Mouse (Mus musculus) heart, postnatal 10 days (tissue): Measurements from ENCODE around the gene Ttc6. TPM values are rescaled to one million over a fixed set of nuclear protein-coding genes. Genes with fewer than 3 reads are reported as not detected.

Experiments
- DNase-seq, 2 experiments: peaks; one replicate each; pipeline ENCODE4 v3.0.0; 2021
- intact Hi-C: fragments of 180-260 bp; cut with DNase I; formaldehyde crosslinking; loops from one replicate; pipeline ENCODE4 v1.15.1; 2025
- total RNA-seq, 2 experiments: library from RNA; stranded (reverse); gene quantifications; 2 replicates each; pipeline ENCODE4 v1.2.3; 2021

Gene Ttc6
- total RNA-seq, 2 experiments from 2014 or later, result not detected

DNA sequence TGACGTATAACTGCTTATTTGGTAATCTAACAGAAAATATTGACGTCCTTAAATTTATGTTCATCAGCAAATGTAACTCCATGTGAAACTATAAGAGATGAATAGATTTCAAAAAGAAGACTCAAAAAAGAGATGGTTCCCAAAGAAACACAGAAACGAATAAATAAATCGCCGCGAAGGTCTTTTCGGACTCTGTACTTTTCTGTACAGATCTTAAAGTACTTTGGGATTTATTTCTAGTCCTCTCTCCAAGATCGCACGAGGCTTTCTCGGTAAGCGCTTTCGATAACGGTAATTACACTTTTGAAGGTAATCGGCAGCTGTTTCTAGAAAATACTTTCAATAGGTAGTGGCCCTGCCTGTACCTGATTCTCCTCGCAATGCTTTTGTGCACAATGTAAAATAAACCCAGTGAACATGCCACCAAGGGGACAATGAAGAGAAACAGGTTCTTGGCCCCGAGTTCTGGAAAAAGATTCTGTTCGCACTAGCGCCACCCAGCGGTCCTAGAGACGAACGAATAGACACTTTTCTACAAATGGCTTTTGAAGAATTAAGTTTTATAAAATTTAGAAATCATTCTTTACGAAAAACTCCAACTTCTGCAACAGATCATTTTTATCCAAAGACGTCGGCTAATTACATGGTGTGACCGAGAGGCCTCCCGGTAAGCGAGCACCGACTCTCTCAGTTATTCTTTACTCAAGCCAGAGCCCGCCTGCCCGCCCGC, 19.1 kb upstream of the Ttc6 start:
- intact Hi-C loops, result loop anchor here (2.0 to 10.0 kb wide), 3 partner anchors 264 to 1010 kb away; partner anchors contain the start of genes Nkx2-1 and Pax9
- DNase-seq, result peak; percentile 60 to 74

DNA sequence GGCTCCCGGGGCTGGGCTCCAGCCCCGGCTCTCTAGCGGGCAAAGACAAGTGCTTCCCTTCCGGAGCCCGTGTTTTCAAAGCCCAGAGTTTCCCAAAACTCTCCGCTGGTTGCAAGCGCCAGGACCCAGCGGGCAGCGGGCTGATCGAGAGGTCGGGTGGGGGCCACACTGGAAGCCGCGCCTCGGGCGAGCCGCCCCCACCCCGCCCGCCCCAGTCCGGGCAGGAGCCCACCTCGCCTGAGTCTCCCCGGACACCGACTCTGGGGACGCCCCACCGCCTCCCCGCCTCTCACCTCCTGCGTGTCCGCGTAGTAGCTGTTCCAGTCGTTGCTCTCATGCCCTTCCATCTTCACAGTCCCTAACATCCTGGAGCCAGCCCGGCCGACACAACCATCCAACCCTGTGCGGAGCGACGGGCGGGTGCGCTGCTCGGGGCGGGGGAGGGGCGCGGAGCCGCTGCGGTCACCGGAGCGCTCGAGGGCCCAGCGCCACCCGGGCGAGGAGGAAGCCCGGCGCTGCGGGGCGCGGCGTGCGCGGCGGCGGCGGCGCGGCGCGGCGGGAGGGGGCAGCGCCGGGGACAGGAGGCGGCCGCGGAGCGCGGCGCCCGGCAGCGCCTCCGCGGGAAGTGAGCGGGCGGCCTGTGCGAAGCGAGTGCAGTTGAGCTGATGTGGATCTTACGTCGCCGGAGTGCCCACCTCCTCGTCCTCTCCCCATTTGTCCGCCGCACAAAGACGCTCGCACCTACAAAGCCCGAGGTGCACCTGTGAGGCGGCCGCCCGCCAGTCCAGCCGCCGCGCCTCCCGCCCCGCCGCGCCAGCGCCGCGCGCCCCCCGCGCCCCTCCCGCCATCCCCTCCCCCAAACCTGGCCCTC, 18.3 kb upstream of the Ttc6 start:
- peak in 1 of 2 experiments; percentile 18 for DNase-seq
- intact Hi-C loops, result loop anchor here (2.0 to 10.0 kb wide), 3 partner anchors 265 to 1011 kb away; partner anchors contain the start of genes Nkx2-1 and Pax9

DNA sequence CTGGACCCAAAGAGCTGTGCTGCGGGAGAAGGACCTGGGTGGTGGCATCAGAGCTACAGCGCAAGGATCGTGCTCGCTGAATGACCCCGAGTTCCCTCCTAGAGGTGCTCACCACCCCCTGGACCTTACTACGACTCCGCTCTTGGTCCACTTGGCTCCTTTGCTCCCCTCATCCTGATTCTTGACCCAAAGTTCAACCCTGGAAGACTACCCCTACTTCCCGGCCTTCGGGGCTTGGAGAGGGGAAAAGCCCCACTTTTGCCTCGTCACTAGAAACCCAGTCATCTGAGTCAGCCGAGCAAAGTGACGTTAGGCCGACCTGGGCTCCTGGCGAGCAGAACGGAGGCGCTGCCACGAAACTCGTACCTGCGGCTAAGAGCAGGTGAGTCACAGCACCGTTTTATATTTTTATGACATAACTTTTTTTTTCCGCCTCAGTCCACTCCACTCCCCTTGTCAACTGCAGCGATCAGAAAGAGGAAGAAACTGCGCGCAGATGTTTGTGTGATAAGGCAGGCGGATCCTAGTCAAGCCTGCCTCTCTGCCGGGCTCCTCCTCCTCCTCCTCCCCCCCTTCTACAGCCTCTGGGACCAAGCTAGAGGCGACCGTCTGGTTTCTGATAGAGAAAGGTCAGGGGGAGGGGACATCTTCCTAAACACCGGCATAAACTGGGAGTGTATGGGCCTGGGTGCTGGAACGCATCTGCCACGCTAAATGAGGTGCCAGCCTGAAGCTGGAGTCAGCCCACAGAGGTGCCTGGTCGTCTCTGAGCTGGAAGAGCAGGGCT, 17.3 kb upstream of the Ttc6 start, which contains the start of gene Foxa1:
TSS of gene Foxa1 (minus strand) at position 502 of the 787 bp plus-strand sequence.
- intact Hi-C loops, result loop anchor here (5.0 to 10.0 kb wide), 2 partner anchors 854 to 1012 kb away; partner anchors contain the start of genes Nkx2-1 and Pax9
- peak in 1 of 2 experiments; percentile 12 for DNase-seq

DNA sequence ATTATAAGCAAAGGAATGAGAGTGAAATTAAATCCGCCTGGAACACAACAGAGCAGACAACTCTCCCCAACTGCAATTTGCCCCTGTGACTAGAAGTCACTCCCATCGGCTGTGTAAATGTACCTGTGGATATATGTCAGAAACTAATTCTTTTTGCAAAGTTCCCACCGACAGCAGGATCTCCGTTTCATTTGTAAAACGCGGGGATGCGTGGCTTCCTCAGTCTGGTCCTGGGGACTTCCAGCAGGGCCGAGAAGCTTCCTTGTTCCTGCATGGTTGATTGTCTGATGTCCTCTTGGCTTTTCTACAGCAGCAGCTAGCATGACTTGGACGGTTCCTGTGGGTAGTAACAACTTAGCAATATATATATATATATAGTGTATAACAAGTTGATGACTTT, 16.0 kb upstream of the Ttc6 start:
- intact Hi-C loops, result loop anchor here (5.0 to 10.0 kb wide), 2 partner anchors 856 to 1013 kb away; partner anchors contain the start of genes Nkx2-1 and Pax9
- DNase-seq, result peak in 1 of 2 experiments; percentile 6

DNA sequence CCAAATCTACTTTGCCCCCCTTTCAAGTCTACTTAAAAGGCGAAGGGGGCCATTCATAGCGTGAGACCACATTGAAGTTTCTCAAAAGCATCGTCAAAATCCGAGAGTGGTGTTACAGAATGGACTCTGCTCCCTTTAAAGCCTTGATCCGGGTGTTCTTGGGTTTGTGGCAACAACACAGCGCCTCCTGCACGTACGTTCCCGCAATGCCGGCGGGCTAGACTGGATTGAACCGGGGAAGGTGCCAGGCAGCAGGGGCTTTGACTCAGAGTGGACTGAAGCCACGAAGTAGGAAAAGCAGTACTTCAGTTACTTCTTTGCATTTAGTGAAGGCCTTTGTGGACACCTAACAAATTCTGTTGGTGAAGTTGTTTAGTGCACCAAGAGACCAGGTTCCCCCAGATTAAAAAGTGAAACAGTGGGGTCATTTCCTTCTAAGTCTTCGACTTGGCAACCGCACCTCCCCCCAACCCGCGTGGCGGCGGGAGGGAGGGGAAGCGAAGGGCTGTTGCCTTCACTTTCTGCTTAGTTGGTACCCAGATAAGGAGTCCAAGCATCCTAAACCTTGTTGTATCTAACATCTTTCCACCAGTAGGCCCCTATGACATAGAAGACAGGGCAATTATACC, 15.4 kb upstream of the Ttc6 start:
- intact Hi-C loops, result loop anchor here (5.0 to 10.0 kb wide), 2 partner anchors 856 to 1014 kb away; partner anchors contain the start of genes Nkx2-1 and Pax9
- peak in 1 of 2 experiments; percentile 19 for DNase-seq

DNA sequence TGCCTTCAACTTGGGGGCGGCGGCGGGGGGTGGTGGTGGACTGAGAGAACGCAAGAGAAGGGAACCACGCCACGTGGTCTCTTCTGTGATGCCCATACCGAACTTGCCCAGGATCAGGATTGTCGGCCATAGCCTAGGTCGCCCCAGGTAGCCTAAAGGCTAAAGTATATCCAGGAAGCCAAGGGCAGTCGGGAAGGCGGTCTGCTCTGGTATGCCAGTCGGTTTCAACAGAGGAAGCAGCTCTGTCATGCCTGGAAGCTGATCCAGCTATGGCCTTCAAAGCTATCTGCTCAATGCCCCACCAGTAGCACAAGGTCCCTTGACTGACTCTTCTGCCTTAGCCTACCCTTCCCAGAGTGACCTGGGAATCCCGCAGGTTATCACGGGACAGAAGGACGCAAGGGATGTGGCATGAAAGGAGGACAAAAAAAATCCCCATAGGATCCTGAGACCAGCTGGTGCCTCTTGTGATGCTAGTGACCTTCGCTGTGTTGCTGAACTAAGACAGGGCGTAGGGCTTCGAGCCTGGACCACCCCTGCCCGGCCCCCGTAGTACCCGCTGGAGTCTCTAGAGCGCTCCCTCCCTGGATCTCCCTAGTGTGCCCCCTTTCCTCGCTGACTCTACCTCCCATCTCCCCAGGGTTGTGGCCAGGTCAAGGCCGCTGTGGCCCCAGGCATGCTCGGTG, 14.8 kb upstream of the Ttc6 start:
- no peak for DNase-seq
- intact Hi-C loops, result loop anchor here (5.0 to 10.0 kb wide), 2 partner anchors 857 to 1014 kb away; partner anchors contain the start of genes Nkx2-1 and Pax9

DNA sequence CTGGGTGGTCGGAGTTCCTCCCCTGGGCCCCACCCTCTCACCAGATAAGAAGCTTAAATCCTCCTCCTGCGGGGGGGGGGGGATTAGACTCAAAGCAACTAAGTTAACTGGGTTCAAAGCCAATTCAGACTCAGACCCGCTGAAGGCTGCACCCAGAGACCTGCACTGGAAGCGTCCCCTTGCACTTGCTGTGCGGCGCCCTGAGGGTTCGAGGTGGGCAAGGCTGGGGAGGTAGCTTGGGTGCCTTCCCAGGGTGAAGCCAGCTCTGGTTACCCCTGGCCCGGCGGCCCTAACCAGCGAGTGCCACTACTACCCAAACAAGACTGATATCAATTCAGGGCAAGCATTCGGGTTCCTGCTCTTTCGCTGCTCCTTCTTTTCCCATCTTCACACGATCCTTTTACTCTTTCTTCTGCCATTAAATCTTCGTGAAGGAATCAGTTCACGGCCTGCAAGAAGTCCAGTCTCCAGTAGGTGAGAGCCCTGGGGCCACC, 14.2 kb upstream of the Ttc6 start:
- no peak for DNase-seq
- intact Hi-C loops, result loop anchor here (5.0 to 10.0 kb wide), 2 partner anchors 857 to 1015 kb away; partner anchors contain the start of genes Nkx2-1 and Pax9

DNA sequence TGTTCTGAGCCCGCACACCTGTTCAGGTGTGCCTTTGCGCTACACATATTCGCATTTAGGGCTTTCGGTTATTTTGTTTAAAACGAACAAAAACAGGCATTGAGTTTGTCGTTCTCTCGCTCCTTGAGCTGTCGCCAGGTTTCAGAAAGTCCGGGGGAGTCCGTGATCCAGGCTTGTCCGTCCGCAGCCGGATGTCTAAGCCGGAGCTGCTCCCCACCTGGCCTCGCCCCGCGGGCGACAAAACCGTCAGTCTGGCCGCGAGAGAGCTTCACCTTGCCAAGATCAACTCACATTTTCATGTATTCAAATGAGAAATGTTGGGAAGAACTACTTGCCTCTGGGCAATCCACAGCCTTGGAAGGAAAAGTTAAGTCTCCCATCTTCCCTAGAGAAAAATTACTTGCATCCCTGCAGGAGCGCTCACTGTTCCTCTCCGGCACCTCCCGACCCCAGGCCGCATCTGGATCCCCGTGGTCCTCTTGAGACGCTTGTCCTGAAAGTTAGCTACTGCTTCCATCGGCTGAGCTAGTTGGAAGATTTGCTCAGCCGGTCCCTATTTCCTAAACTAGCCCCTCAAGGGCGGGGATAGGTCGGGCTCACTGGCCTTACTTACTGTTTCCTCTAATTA, 13.6 kb upstream of the Ttc6 start:
- peak in 1 of 2 experiments; percentile 4 for DNase-seq
- intact Hi-C loops, result no loop called here

DNA sequence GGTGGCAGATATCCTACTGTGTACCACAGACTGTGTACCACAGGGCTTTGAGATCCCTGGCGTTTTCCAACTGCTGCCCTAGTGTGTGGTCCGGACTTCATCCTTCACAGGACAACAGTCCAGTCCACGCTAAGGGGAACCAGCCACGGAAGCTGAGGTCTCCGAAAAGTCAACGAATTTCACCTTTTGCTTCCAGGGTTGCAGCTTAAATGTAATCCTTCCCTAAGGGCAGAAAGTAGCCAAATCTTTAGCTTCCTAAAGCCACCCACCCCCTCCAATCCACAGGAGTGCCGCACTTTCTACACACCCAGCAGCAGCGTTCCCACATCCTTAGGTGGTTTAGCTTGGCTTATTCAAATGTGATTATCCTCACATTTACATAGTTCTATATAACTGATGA, 13.0 kb upstream of the Ttc6 start:
- intact Hi-C loops, result no loop called here

DNA sequence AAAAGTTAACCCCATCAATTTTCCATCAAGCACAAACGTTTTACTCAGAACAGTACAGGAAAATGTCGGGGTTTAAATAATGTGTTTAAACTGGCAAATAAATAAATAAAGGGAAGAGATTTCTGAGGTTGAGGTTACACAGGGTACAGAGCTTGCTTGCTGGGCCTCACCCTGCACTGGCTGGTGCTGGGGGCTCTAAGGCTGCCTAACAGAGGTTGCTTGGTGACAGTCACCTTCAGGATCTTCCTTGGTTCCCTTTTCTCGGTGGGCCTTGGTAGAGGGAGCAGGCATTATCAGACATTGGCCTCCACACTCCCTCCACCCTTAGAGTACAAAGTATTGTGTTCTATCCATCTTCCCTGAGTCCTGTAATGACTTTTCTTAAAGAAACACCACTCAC, 11.6 kb upstream of the Ttc6 start:
- DNase-seq, result no peak
- intact Hi-C loops, result no loop called here

More for the DNA sequence above, 13.0 kb upstream of the Ttc6 start:
- DNase-seq, result no peak

DNA sequence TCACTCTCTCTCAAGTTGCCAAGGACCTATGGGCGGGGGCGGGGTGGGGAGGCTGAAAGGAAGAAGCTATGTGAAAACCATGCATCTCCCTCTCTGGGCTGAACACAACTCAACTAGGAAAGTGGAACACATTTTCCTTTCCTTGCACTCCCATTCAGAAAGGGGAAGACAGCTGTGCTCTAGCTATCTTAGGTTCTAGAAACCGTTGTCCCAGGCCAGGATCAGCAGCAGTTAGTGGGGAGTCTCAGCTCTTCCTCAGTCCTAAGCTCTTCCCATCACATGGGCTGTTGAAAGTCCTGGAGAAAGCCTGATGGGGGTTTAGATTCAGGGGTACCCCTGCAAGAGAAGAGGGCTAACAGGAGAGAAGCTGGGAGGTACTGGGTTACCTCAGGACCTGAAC, 9.8 kb upstream of the Ttc6 start:
- no peak for DNase-seq
- intact Hi-C loops, result no loop called here

DNA sequence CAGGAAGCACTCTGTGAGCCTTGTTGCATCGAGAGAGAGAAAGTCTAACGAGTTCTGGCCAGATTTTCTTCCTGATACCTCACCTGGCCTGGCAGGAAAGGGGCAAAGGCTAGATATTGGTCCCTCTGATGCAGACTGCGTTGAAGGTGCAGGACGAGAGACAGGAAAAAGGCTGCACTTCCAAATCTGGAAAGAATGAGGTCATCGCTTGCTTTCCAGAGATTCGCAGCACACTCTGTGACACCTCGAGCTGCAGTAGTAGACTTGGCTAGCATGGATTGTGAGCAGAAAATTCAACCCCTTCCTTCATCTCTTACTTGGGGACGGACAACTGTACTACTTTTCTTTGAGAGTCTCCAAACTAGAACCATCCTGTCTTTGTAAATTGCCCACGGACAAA, 7.9 kb downstream of the Ttc6 start:
- intact Hi-C loops, result no loop called here
- no peak for DNase-seq

DNA sequence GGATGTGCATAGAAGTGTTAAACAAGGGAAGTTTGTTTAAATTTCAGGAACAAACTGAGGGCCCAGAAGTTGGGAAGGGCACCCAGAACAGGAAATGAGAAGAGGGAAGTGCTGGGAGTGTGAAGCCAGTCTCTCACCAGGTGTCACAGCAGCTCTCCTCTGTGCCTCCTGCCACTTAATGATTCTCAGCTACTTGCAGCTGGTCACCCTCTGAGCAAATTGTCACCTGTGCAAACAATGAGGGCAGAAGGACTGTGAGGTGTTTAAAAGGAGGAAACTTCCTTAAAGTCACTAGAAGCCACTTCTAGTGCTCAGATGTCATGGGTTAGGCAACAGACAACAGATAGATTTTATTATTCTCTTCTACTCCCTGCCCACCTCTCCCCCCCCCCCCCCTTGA, 8.5 kb downstream of the Ttc6 start:
- DNase-seq, result no peak
- intact Hi-C loops, result no loop called here

DNA sequence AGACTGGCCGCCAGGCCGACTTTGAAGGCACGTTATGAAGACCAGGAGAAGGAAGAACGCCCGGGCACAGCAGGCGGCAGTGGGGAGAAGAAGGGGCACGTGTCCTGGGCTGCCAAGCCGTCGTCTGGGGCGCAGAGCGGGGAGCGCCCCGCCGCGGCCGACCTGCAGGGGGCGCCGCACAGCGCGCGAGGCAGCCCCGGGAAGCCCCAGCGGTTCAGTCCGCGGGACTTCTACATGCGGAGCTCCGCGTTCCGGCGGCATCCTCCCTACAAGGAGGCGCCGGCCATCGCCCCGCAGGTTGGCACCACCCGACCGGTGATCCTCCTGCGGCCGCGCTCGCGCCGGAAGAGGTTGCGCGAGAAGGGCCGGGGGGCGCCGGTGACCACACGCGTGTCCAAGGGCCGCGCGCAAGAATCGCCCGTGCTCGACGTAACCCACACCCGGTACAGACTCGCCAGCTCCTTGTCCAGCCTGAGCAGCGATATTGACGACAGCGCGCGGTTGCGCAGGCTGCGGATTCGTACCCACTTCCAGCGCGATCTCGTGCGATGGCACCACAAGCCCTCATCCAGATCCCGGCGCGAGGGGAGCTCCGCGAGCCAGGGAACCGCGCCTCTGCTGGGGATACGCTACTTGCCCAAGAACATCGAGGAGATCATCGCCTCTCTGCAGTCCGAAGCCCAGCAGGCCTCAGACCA, 12.2 kb downstream of the Ttc6 start:
- intact Hi-C loops, result loop anchor here (2.0 kb wide), 1 partner anchor 211 kb away; no protein-coding TSS in a partner anchor
- DNase-seq, result peak; percentile 16 to 18

DNA sequence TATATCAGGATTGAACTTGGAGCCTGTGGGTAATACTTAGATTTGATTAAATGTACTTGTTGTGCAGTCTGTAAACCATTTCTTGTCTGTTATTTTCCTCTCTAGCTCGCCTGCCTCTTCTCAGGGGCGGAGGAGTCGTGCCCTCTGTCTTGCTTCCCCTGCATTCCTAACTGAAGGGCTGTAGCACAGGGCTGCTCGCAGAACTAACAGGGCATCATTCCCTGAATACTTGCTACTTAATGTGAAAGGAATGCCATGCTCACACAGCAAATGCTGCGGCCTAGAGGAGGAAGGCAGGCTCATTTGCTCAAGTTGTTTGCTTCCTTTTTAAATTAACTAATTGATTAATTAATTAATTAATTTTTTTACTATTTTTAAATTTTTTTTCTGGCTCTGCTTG, 43.7 kb downstream of the Ttc6 start:
- intact Hi-C loops, result no loop called here
- peak; percentile 17 to 20 for DNase-seq

DNA sequence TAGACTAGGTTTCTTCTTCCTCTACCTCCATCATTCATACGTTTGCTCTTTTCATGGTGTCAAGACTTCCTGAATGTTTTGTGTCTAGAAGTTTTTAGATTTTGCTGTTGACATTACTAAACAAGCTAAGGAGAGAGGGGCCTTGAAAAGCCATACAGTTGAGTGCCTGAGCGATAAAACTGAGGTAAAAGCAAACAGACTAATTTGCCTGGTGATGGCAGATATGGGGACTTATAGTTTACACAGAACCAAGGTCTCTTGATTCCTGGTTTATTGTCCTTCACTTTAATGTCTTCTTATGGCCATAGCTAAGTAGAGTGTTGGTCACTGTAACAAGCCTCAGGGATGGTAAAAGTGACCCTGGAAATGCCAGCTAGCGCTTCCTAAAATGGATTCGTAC, 51.2 kb downstream of the Ttc6 start:
- intact Hi-C loops, result no loop called here

DNA sequence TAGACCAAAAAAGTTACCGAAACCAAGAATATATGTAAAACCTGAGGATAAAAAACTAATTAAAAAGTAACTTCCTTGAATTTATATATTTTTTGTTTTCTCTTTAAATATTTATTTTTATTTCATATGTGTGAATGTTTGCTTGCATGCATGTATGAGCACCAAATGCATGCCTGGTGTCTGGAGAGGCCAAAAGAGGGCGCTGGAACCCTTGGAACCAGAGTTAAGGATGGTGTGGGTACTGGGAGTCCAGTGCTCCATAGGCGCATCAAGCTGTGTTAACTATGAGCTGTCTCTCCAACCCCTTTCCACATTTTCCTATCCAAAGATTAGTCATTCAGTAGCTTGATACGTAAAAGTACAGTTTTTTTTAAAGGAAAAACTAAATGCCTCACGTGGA, 58.1 kb downstream of the Ttc6 start:
- intact Hi-C loops, result no loop called here
- DNase-seq, result no peak

More for the DNA sequence above, 51.2 kb downstream of the Ttc6 start:
- no peak for DNase-seq

DNA sequence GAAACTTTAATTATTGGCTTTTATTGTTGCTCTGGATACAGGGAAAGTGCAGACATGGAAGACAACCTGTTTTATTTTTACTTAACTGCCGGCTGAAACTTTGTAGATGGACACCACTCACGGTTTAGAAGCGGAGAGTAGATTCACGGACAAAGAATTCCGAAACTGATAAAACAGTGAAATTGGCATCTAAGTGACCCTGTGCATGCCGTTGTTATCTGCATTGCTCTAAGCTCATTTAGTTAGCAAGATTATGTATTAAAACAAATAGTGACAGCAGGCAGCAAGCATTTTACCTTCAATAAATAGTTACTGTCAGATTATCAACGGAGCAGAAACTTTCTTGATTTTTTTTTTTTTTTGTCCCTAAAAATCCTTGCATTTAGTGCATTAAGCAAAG, 59.4 kb downstream of the Ttc6 start:
- DNase-seq, result no peak
- intact Hi-C loops, result no loop called here
